Mouse (Mus musculus) bone marrow, adult 2 months (tissue): ENCODE results near the gene Rps8.

Source experiments
- CTCF ChIP-seq: fragments of 200-500 bp; IDR thresholded peaks from 2 replicates; pipeline ENCODE4 v1.5.1; 2011; ENCODE audit warnings: low read length, control low read depth; ENCODE audit not compliant: control insufficient read depth, insufficient read depth
- POLR2A ChIP-seq: fragments of 200-500 bp; IDR thresholded peaks from 2 replicates; pipeline ENCODE4 v1.6.1; 2011; ENCODE audit warnings: low read depth, mild to moderate bottlenecking, control low read depth, low read length, borderline replicate concordance; ENCODE audit not compliant: control insufficient read depth

DNA sequence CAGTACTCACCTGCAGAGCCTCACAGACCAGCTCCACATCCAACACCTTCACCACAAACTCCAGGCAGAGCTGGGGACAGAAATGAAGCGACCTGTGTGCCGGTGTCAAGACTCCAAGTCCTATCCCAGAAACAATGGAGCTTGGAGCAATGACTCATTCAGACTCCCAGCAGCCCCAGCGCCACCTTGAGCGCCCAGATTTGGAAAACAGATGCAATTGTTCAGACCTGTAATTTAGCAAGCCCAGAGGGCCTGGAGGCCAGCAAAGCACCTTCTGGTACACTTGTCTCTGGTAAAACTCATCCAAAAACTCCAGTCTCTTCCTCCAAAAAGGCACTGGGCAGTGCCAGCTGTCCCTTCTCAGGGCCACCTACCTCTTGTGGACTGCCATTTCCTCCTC, 33.8 kb downstream of the Rps8 start:
- TF ChIP-seq CTCF (no peak), POLR2A (no peak)
